Mouse (Mus musculus) MEL (cell line): ENCODE results near the gene Tceal1. TPM values are rescaled to one million over a fixed set of nuclear protein-coding genes. Genes with fewer than 3 reads are reported as not detected.

Source experiments
- DNase-seq: peaks from one replicate; pipeline ENCODE4 v3.0.0; 2011; ENCODE audit warnings: low read depth, low spot score
- H3K27ac ChIP-seq: 2 replicates; pipeline ENCODE4 v1.5.1; 2012; ENCODE audit warnings: low read depth, mild to moderate bottlenecking, control low read depth, low read length, moderate library complexity; ENCODE audit not compliant: control insufficient read depth
- H3K27me3 ChIP-seq, 2 experiments: fragments of 150-350 bp in 1 of 2; sonication (generic) in 1 of 2; 2 replicates each; pipeline ENCODE4 v1.6.1; 2012; ENCODE audit warnings: low read length in 2 of 2, mild to moderate bottlenecking in 2 of 2, improper control_type of control experiment in 1 of 2, moderate library complexity in 1 of 2; ENCODE audit not compliant: insufficient read depth in 2 of 2, control insufficient read depth in 1 of 2
- H3K36me3 ChIP-seq, 2 experiments: 2 replicates each; pipeline ENCODE4 v1.6.1; 2012 to 2014; ENCODE audit warnings: low read length in 2 of 2, improper control_type of control experiment in 1 of 2, inconsistent platforms in 1 of 2, mild to moderate bottlenecking in 1 of 2; ENCODE audit not compliant: insufficient read depth in 2 of 2, control insufficient read depth in 1 of 2
- H3K4me1 ChIP-seq, 2 experiments: fragments of 150-350 bp in 1 of 2; sonication (generic) in 1 of 2; 2 replicates each; pipeline ENCODE4 v1.6.1; 2012; ENCODE audit warnings: low read length in 2 of 2, improper control_type of control experiment in 1 of 2, mild to moderate bottlenecking in 1 of 2; ENCODE audit not compliant: insufficient read depth in 2 of 2, control insufficient read depth in 1 of 2
- H3K4me3 ChIP-seq, 2 experiments: fragments of 150-350 bp in 1 of 2; sonication (generic) in 1 of 2; 2 replicates each; pipeline ENCODE4 v1.5.1; 2012; ENCODE audit warnings: low read depth in 2 of 2, low read length in 2 of 2, mild to moderate bottlenecking in 2 of 2, moderate library complexity in 2 of 2, control low read depth in 1 of 2, improper control_type of control experiment in 1 of 2; ENCODE audit not compliant: control insufficient read depth in 1 of 2, insufficient read depth in 1 of 2
- H3K79me2 ChIP-seq: 2 replicates; pipeline ENCODE4 v1.6.1; 2012; ENCODE audit warnings: mild to moderate bottlenecking, low read length, moderate library complexity; ENCODE audit not compliant: control insufficient read depth, poor library complexity, insufficient read depth
- H3K9ac ChIP-seq: 2 replicates; pipeline ENCODE4 v1.6.1; 2012; ENCODE audit warnings: low read depth, mild to moderate bottlenecking, control low read depth, low read length, moderate library complexity; ENCODE audit not compliant: control insufficient read depth, poor library complexity, severe bottlenecking
- H3K9me3 ChIP-seq: fragments of 150-350 bp; sonication (generic); replicated peaks from 2 replicates; pipeline ENCODE4 v1.6.1; 2012; ENCODE audit warnings: mild to moderate bottlenecking, low read length, improper control_type of control experiment, moderate library complexity; ENCODE audit not compliant: insufficient read depth
- BHLHE40 ChIP-seq: IDR thresholded peaks from 2 replicates; pipeline ENCODE4 v1.6.1; 2012; ENCODE audit warnings: low read depth, mild to moderate bottlenecking, inconsistent platforms, low read length, improper control_type of control experiment, borderline replicate concordance
- CHD2 ChIP-seq: IDR thresholded peaks from 2 replicates; pipeline ENCODE4 v1.6.1; 2011; ENCODE audit warnings: low read length, improper control_type of control experiment
- CTCF ChIP-seq, 3 experiments: IDR thresholded peaks in 2 of 3; conservative IDR thresholded peaks in 1 of 3; 2 replicates each; pipeline ENCODE4 v1.5.1; 2011 to 2012; ENCODE audit warnings: low read length in 3 of 3, low read depth in 2 of 3, mild to moderate bottlenecking in 2 of 3, improper control_type of control experiment in 1 of 3, inconsistent platforms in 1 of 3, mixed read lengths in 1 of 3, moderate library complexity in 1 of 3; ENCODE audit not compliant: control insufficient read depth in 1 of 3, insufficient read depth in 1 of 3, poor library complexity in 1 of 3, severe bottlenecking in 1 of 3
- E2F4 ChIP-seq: IDR thresholded peaks from 2 replicates; pipeline ENCODE4 v1.6.1; 2011; ENCODE audit warnings: low read depth, low read length, improper control_type of control experiment, borderline replicate concordance
- ELF1 ChIP-seq: IDR thresholded peaks from 2 replicates; pipeline ENCODE4 v1.6.1; 2014; ENCODE audit warnings: low read depth, mild to moderate bottlenecking, inconsistent platforms, low read length, improper control_type of control experiment, moderate library complexity
- EP300 ChIP-seq, 2 experiments: IDR thresholded peaks; 2 replicates each; pipeline ENCODE4 v1.6.1; 2011; ENCODE audit warnings: improper control_type of control experiment in 2 of 2, low read length in 2 of 2, low read depth in 1 of 2, mild to moderate bottlenecking in 1 of 2
- ETS1 ChIP-seq: IDR thresholded peaks from 2 replicates; pipeline ENCODE4 v1.6.1; 2012; ENCODE audit warnings: low read depth, mild to moderate bottlenecking, inconsistent platforms, low read length, improper control_type of control experiment, moderate library complexity
- GABPA ChIP-seq: IDR thresholded peaks from 2 replicates; pipeline ENCODE4 v1.6.1; 2012; ENCODE audit warnings: low read depth, mild to moderate bottlenecking, inconsistent platforms, low read length, improper control_type of control experiment, moderate library complexity
- HCFC1 ChIP-seq: IDR thresholded peaks from 2 replicates; pipeline ENCODE4 v1.6.1; 2012; ENCODE audit warnings: low read depth, mild to moderate bottlenecking, inconsistent platforms, low read length, improper control_type of control experiment, moderate library complexity
- JUND ChIP-seq: IDR thresholded peaks from 2 replicates; pipeline ENCODE4 v1.6.1; 2011; ENCODE audit warnings: low read depth, mild to moderate bottlenecking, improper control_type of control experiment, low read length
- KAT2A ChIP-seq: conservative IDR thresholded peaks from 2 replicates; pipeline ENCODE4 v1.6.1; 2012; ENCODE audit warnings: low read depth, low read length, improper control_type of control experiment, inconsistent platforms
- MAFK ChIP-seq: IDR thresholded peaks from 2 replicates; pipeline ENCODE4 v1.6.1; 2011; ENCODE audit warnings: low read depth, mild to moderate bottlenecking, low read length, improper control_type of control experiment, borderline replicate concordance
- MAX ChIP-seq: IDR thresholded peaks from 2 replicates; pipeline ENCODE4 v1.6.1; 2011; ENCODE audit warnings: low read length, improper control_type of control experiment
- MAZ ChIP-seq: IDR thresholded peaks from 2 replicates; pipeline ENCODE4 v1.6.1; 2012; ENCODE audit warnings: low read depth, mild to moderate bottlenecking, inconsistent platforms, low read length, improper control_type of control experiment
- NELFE ChIP-seq: IDR thresholded peaks from 2 replicates; pipeline ENCODE4 v1.6.1; 2011; ENCODE audit warnings: low read depth, low read length, improper control_type of control experiment
- NRF1 ChIP-seq: IDR thresholded peaks from 2 replicates; pipeline ENCODE4 v1.6.1; 2014; ENCODE audit warnings: low read depth, mild to moderate bottlenecking, inconsistent platforms, low read length, improper control_type of control experiment, moderate library complexity; ENCODE audit not compliant: poor library complexity, insufficient read depth, severe bottlenecking
- POLR2AphosphoS2 ChIP-seq: IDR thresholded peaks from 2 replicates; pipeline ENCODE4 v1.6.1; 2011; ENCODE audit warnings: low read length, improper control_type of control experiment
- RCOR1 ChIP-seq: IDR thresholded peaks from 2 replicates; pipeline ENCODE4 v1.6.1; 2012; ENCODE audit warnings: low read depth, mild to moderate bottlenecking, inconsistent platforms, low read length, improper control_type of control experiment
- SMC3 ChIP-seq: IDR thresholded peaks from 2 replicates; pipeline ENCODE4 v1.6.1; 2011; ENCODE audit warnings: low read depth, low read length, improper control_type of control experiment
- TAL1 ChIP-seq: IDR thresholded peaks from 2 replicates; pipeline ENCODE4 v1.6.1; 2012; ENCODE audit warnings: mild to moderate bottlenecking, inconsistent platforms, low read length, moderate library complexity, mixed read lengths
- TBP ChIP-seq: IDR thresholded peaks from 2 replicates; pipeline ENCODE4 v1.8.0; 2011; ENCODE audit warnings: low read depth, low read length, improper control_type of control experiment
- USF2 ChIP-seq, 2 experiments: IDR thresholded peaks; 2 replicates each; pipeline ENCODE4 v1.6.1; 2011 to 2012; ENCODE audit warnings: improper control_type of control experiment in 2 of 2, low read length in 2 of 2, borderline replicate concordance in 1 of 2, inconsistent platforms in 1 of 2, low read depth in 1 of 2, mild to moderate bottlenecking in 1 of 2; ENCODE audit not compliant: insufficient read depth in 1 of 2
- ZC3H11A ChIP-seq: IDR thresholded peaks from 2 replicates; pipeline ENCODE4 v1.6.1; 2012; ENCODE audit warnings: low read depth, mild to moderate bottlenecking, inconsistent platforms, low read length, improper control_type of control experiment
- ZKSCAN1 ChIP-seq: IDR thresholded peaks from 2 replicates; pipeline ENCODE4 v1.6.1; 2012; ENCODE audit warnings: low read depth, mild to moderate bottlenecking, inconsistent platforms, low read length, improper control_type of control experiment, moderate library complexity
- ZNF384 ChIP-seq: IDR thresholded peaks from 2 replicates; pipeline ENCODE4 v1.6.1; 2012; ENCODE audit warnings: low read depth, mild to moderate bottlenecking, inconsistent platforms, low read length, improper control_type of control experiment
- polyA plus RNA-seq, 2 experiments: library from polyadenylated mRNA; stranded (reverse) in 1 of 2; unstranded in 1 of 2; fragments of >175 nt in 1 of 2; fragments of >200 nt in 1 of 2; gene quantifications; 2 replicates each; pipeline versions ENCODE4 v1.2.1 to v1.2.4; 2012; ENCODE audit warnings: low replicate concordance in 2 of 2, low read depth in 1 of 2; ENCODE audit not compliant: insufficient read length in 2 of 2, insufficient read depth in 1 of 2, missing spikeins in 1 of 2
- total RNA-seq: library from RNA; depleted of rRNA; stranded (reverse); fragments of 300-350 nt; gene quantifications from 2 replicates; pipeline ENCODE4 v1.2.3, GENCODE M21; 2012; rRNA removed

The Tceal1 gene
- total RNA-seq (not detected in 2 replicates), polyA plus RNA-seq (not detected)

GRCm38 (mm10) chrX:136707446-136708167 is at the start of gene Tceal1:
Gene Tceal1, plus strand, starts transcription at chrX:136707982.
- Histone ChIP-seq H3K9ac (no peak within 1 kb of the TSS), H3K4me3 (no peak within 1 kb of the TSS), H3K27ac (no peak within 1 kb of the TSS), H3K27me3 (0 out of 4 replicates have a peak, but pooled peaks cover 0 to 1% of the 10 kb centered on the region in 2 experiments), H3K79me2 (no peaks in the 10 kb centered on the region), H3K9me3 (no peaks in the 10 kb centered on the region), H3K36me3 (no peaks in the 10 kb centered on the region), H3K4me1 (no peaks in the 10 kb centered on the region)
- no peak for TF ChIP-seq TAL1
- TF ChIP-seq E2F4 = no peak
- TF ChIP-seq SMC3 = no peak
- TF ChIP-seq EP300 (IDR thresholded peaks at IDR 0.05; ENCODE audit: low read depth in 1 of 2, low read length in 2 of 2) = no peak
- no peak for TF ChIP-seq MAFK
- TF ChIP-seq TBP = no peak
- TF ChIP-seq NELFE = no peak
- TF ChIP-seq JUND = no peak
- TF ChIP-seq USF2 (IDR thresholded peaks at IDR 0.05; ENCODE audit: borderline replicate concordance in 1 of 2, insufficient read depth in 1 of 2, low read depth in 1 of 2, low read length in 2 of 2) = no peak
- no peak for TF ChIP-seq NRF1
- TF ChIP-seq RCOR1 = no peak
- TF ChIP-seq ZNF384 = no peak
- TF ChIP-seq CHD2 = no peak
- TF ChIP-seq POLR2AphosphoS2 = no peak
- TF ChIP-seq MAZ = no peak
- TF ChIP-seq ZKSCAN1 = no peak
- TF ChIP-seq CTCF (IDR thresholded peaks at IDR 0.05 in 2 of 3, conservative IDR thresholded peaks at IDR 0.05 in 1 of 3; ENCODE audit: control insufficient read depth in 1 of 3, insufficient read depth in 1 of 3, low read depth in 2 of 3, low read length in 3 of 3, poor library complexity in 1 of 3, severe bottlenecking in 1 of 3) = no peak
- no peak for TF ChIP-seq BHLHE40
- no peak for DNase-seq

DNA sequence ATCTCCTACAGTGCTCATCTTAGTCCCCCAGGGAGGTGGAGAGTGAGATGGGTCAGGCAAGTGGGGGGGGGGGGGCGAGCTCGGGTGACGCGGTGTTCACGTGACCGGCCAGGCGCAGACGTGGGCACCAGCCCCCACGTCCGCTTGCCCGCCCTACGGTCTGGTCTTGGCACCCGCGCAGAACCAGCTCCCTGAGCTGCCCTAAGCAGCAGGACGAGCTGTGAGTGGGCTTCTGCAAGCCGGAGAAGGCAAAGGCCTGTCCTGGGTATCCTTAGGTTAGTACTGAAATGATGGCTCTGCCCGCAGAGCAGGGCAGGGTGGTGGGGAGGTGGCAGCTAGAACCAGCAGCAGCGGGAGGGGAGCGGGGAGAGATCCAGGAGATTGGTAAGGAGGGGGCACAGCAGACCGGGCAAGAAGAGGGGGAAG is 41.5 kb upstream of the Tceal1 start:
- Histone ChIP-seq H3K9ac (no peak overlapping the region), H3K9me3 (no peaks in the 10 kb centered on the region), H3K79me2 (no peaks in the 10 kb centered on the region), H3K27ac (no peak overlapping the region), H3K4me1 (no peaks in the 10 kb centered on the region), H3K4me3 (no peak overlapping the region)
- DNase-seq = no peak
- TF ChIP-seq ZC3H11A (no peak), NRF1 (no peak), JUND (no peak), E2F4 (no peak), GABPA (no peak), MAZ (no peak), TBP (no peak), CTCF (IDR thresholded peaks at IDR 0.05 in 2 of 3, conservative IDR thresholded peaks at IDR 0.05 in 1 of 3; ENCODE audit: control insufficient read depth in 1 of 3, insufficient read depth in 1 of 3, low read depth in 2 of 3, low read length in 3 of 3, poor library complexity in 1 of 3, severe bottlenecking in 1 of 3) (no peak), HCFC1 (no peak), ZNF384 (no peak), ELF1 (no peak), ETS1 (no peak), MAX (no peak), KAT2A (no peak), NELFE (no peak)
- TF ChIP-seq, all 39 proteins: peak for 0
- no peaks in the 10 kb centered on the region for H3K36me3 ChIP-seq
- no peaks in the 10 kb centered on the region; a peak in 1 of 4 replicates for H3K27me3 ChIP-seq
